Mouse (Mus musculus) stomach, embryonic 15.5 days (tissue): ENCODE results near the gene Gm26602. TPM values are rescaled to one million over a fixed set of nuclear protein-coding genes. Genes with fewer than 3 reads are reported as not detected.
"Not testable (repeated sequence)": the region's sequence is repeated elsewhere in the genome, so short reads cannot be mapped to it uniquely, and the experiment has no call there.

Source experiments
- ATAC-seq: fragments of 200-750 bp; cut with Nextera tagmentation; 2 replicates; pipeline ENCODE4 v1.8.0; 2017; ENCODE audit warnings: low read depth, moderate number of reproducible peaks, moderate TSS enrichment; ENCODE audit not compliant: insufficient read depth, low FRiP score
- H3K27ac ChIP-seq: fragments of 300-500 bp; sonication (generic); 2 replicates; pipeline ENCODE4 v1.5.1; 2015; ENCODE audit warnings: mild to moderate bottlenecking, inconsistent platforms
- H3K27me3 ChIP-seq: fragments of 300-500 bp; sonication (generic); replicated peaks from 2 replicates; pipeline ENCODE4 v1.6.1; 2015; ENCODE audit warnings: inconsistent platforms
- H3K36me3 ChIP-seq: fragments of 300-500 bp; sonication (generic); 2 replicates; pipeline ENCODE4 v1.6.1; 2015; ENCODE audit warnings: inconsistent platforms
- H3K4me1 ChIP-seq: fragments of 300-500 bp; sonication (generic); 2 replicates; pipeline ENCODE4 v1.6.1; 2015; ENCODE audit warnings: inconsistent platforms
- H3K4me2 ChIP-seq: fragments of 300-500 bp; sonication (generic); 2 replicates; pipeline ENCODE4 v1.6.1; 2015; ENCODE audit warnings: mild to moderate bottlenecking, inconsistent platforms
- H3K4me3 ChIP-seq: fragments of 300-500 bp; sonication (generic); replicated peaks from 2 replicates; pipeline ENCODE4 v1.5.1; 2015; ENCODE audit warnings: inconsistent platforms
- H3K9ac ChIP-seq: fragments of 300-500 bp; sonication (generic); 2 replicates; pipeline ENCODE4 v1.6.1; 2015; ENCODE audit warnings: inconsistent platforms
- H3K9me3 ChIP-seq: fragments of 300-500 bp; sonication (generic); 2 replicates; pipeline ENCODE4 v1.6.1; 2016; ENCODE audit warnings: inconsistent platforms
- WGBS: fragments of 180-500 bp; shearing (Covaris S2); methylation state at CpG from one replicate; pipeline ENCODE4 v1.1.7; 2015; 5-methylcytosine and 5-hydroxymethylcytosine counted together
- polyA plus RNA-seq: library from polyadenylated mRNA; unstranded; fragments of >200 nt; fragmentation: Nextera tagmentation; extraction: Ambion mirVana; gene quantifications from 2 replicates; pipeline ENCODE4 v1.2.1, GENCODE M21; 2015

The Gm26602 gene
- polyA plus RNA-seq, 1 experiment from 2014 or later = 13.3 TPM

GRCm38 (mm10) chr10:79889386-79889785 is 21.3 kb upstream of the Gm26602 start:
- no peaks in the 10 kb centered on the region for H3K9me3 ChIP-seq
- H3K4me2 ChIP-seq = no peak overlapping the region
- H3K27me3 ChIP-seq = 0 out of 2 replicates have a peak, but pooled peaks cover 4% of the 10 kb centered on the region
- no peak overlapping the region for H3K27ac ChIP-seq
- WGBS = 43% methylated on average over 2 of the region's 2 CpGs
- 0 out of 2 replicates have a peak, but pooled peaks cover 4% of the 10 kb centered on the region for H3K36me3 ChIP-seq
- no peak overlapping the region for H3K9ac ChIP-seq
- H3K4me3 ChIP-seq = no peak overlapping the region
- no peaks in the 10 kb centered on the region for H3K4me1 ChIP-seq
- no peak for ATAC-seq

- H3K9ac ChIP-seq = no peak within 1 kb of the TSS
- no peaks in the 10 kb centered on the region for H3K4me1 ChIP-seq
- H3K9me3 ChIP-seq = no peaks in the 10 kb centered on the region
- H3K36me3 ChIP-seq = 0 out of 2 replicates have a peak, but pooled peaks cover 7% of the 10 kb centered on the region
- H3K4me2 ChIP-seq = no peak within 1 kb of the TSS
- H3K27ac ChIP-seq = no peak within 1 kb of the TSS
- no peak within 1 kb of the TSS for H3K4me3 ChIP-seq
- no peak for ATAC-seq
- WGBS = 31% methylated on average over 5 of the region's 5 CpGs
- 0 out of 2 replicates have a peak, but pooled peaks cover 4% of the 10 kb centered on the region for H3K27me3 ChIP-seq
These were observed 20.0 kb upstream of the Gm26602 start, which contains the start of gene Cfd for GRCm38 (mm10) chr10:79890670-79891069. TSS of gene Cfd (plus strand) at chr10:79890853.

- not testable (repeated sequence) for H3K9me3 ChIP-seq, H3K4me2 ChIP-seq, H3K4me3 ChIP-seq, H3K27me3 ChIP-seq, H3K9ac ChIP-seq, H3K4me1 ChIP-seq, ATAC-seq, H3K27ac ChIP-seq
- 0 out of 2 replicates have a peak, but pooled peaks cover 19% of the 10 kb centered on the region for H3K36me3 ChIP-seq
- WGBS = 42% methylated on average over 22 of the region's 22 CpGs
These were observed 18.1 kb upstream of the Gm26602 start for GRCm38 (mm10) chr10:79892451-79893118.

GRCm38 (mm10) chr10:79896306-79896705 is 14.3 kb upstream of the Gm26602 start:
- no peak for ATAC-seq
- Histone ChIP-seq H3K9ac (no peak overlapping the region), H3K36me3 (peaks cover 34% of the 10 kb centered on the region; the same call in 1 of the 2 replicates), H3K27me3 (no peaks in the 10 kb centered on the region), H3K4me1 (0 out of 2 replicates have a peak, but pooled peaks cover 8% of the 10 kb centered on the region), H3K9me3 (no peaks in the 10 kb centered on the region), H3K4me3 (no peak overlapping the region), H3K27ac (no peak overlapping the region), H3K4me2 (no peak overlapping the region)
- WGBS = 88% methylated on average over 16 of the region's 16 CpGs

GRCm38 (mm10) chr10:79896814-79897213 is 13.8 kb upstream of the Gm26602 start:
- Histone ChIP-seq H3K27ac (no peak overlapping the region), H3K9ac (no peak overlapping the region), H3K9me3 (no peaks in the 10 kb centered on the region), H3K36me3 (peaks cover 38% of the 10 kb centered on the region), H3K4me1 (0 out of 2 replicates have a peak, but pooled peaks cover 8% of the 10 kb centered on the region), H3K4me2 (no peak overlapping the region), H3K27me3 (no peaks in the 10 kb centered on the region), H3K4me3 (no peak overlapping the region)
- ATAC-seq = no peak
- whole genome bisulfite sequencing = 84% methylated on average over 13 of the region's 13 CpGs

GRCm38 (mm10) chr10:79897316-79898245 is 13.1 kb upstream of the Gm26602 start:
- H3K4me2 ChIP-seq = no peak overlapping the region
- H3K4me1 ChIP-seq = 0 out of 2 replicates have a peak, but pooled peaks cover 8% of the 10 kb centered on the region
- 49% methylated on average over 20 of the region's 20 CpGs for WGBS
- peaks cover 44% of the 10 kb centered on the region for H3K36me3 ChIP-seq
- no peaks in the 10 kb centered on the region for H3K27me3 ChIP-seq
- ATAC-seq = peak; percentile 48; the same call in 1 of the 2 replicates
- H3K4me3 ChIP-seq = no peak overlapping the region
- no peak overlapping the region for H3K9ac ChIP-seq
- no peaks in the 10 kb centered on the region for H3K9me3 ChIP-seq
- H3K27ac ChIP-seq = no peak overlapping the region

- peaks cover 50% of the 10 kb centered on the region for H3K36me3 ChIP-seq
- ATAC-seq = no peak
- H3K4me1 ChIP-seq = 0 out of 2 replicates have a peak, but pooled peaks cover 8% of the 10 kb centered on the region
- H3K27ac ChIP-seq = no peak overlapping the region
- H3K9me3 ChIP-seq = no peaks in the 10 kb centered on the region
- H3K27me3 ChIP-seq = no peaks in the 10 kb centered on the region
- no peak overlapping the region for H3K4me2 ChIP-seq
- WGBS = 55% methylated on average over 2 of the region's 2 CpGs
- H3K9ac ChIP-seq = no peak overlapping the region
- H3K4me3 ChIP-seq = no peak overlapping the region
These were observed 9.7 kb upstream of the Gm26602 start for GRCm38 (mm10) chr10:79900951-79901410.

GRCm38 (mm10) chr10:79906712-79907111 is 3.9 kb upstream of the Gm26602 start:
- ATAC-seq = no peak
- WGBS = 89% methylated on average over 9 of the region's 9 CpGs
- no peak overlapping the region for H3K9ac ChIP-seq
- H3K4me3 ChIP-seq = no peak overlapping the region
- H3K27me3 ChIP-seq = no peaks in the 10 kb centered on the region
- H3K27ac ChIP-seq = no peak overlapping the region
- peaks cover 9% of the 10 kb centered on the region for H3K4me1 ChIP-seq
- no peaks in the 10 kb centered on the region for H3K9me3 ChIP-seq
- H3K4me2 ChIP-seq = no peak overlapping the region
- H3K36me3 ChIP-seq = peaks cover 43% of the 10 kb centered on the region

- no peak overlapping the region for H3K27ac ChIP-seq
- no peaks in the 10 kb centered on the region for H3K9me3 ChIP-seq
- no peaks in the 10 kb centered on the region for H3K27me3 ChIP-seq
- peaks cover 9% of the 10 kb centered on the region for H3K4me1 ChIP-seq
- no peak overlapping the region for H3K4me3 ChIP-seq
- no peak for ATAC-seq
- WGBS = 90% methylated on average over 10 of the region's 10 CpGs
- no peak overlapping the region for H3K4me2 ChIP-seq
- peaks cover 41% of the 10 kb centered on the region for H3K36me3 ChIP-seq
- H3K9ac ChIP-seq = no peak overlapping the region
These were observed 3.2 kb upstream of the Gm26602 start for GRCm38 (mm10) chr10:79907415-79907814.

- 2% methylated on average over 52 of the region's 52 CpGs for WGBS
- H3K27ac ChIP-seq = peak within 1 kb of the TSS; percentile 97
- no peaks in the 10 kb centered on the region for H3K9me3 ChIP-seq
- peak within 1 kb of the TSS; percentile 71 for H3K4me3 ChIP-seq
- peak within 1 kb of the TSS; percentile 54 for H3K4me2 ChIP-seq
- H3K4me1 ChIP-seq = peaks cover 9% of the 10 kb centered on the region
- ATAC-seq = peak; percentile 95
- peaks cover 45% of the 10 kb centered on the region for H3K36me3 ChIP-seq
- H3K9ac ChIP-seq = peak within 1 kb of the TSS; percentile 98
- H3K27me3 ChIP-seq = no peaks in the 10 kb centered on the region
These were observed 2.2 kb upstream of the Gm26602 start, which contains the start of gene Med16 for GRCm38 (mm10) chr10:79908167-79909091. TSS of gene Med16 (minus strand) at chr10:79908923.
